Mouse (Mus musculus) CH12.LX (cell line): ENCODE results near the gene Rac1. TPM values are rescaled to one million over a fixed set of nuclear protein-coding genes. Genes with fewer than 3 reads are reported as not detected.
"Not testable (repeated sequence)": the region's sequence is repeated elsewhere in the genome, so short reads cannot be mapped to it uniquely, and the experiment has no call there.

Experiments
- DNase-seq: peaks from one replicate; pipeline ENCODE4 v3.0.0-alpha.2; 2013; ENCODE audit errors: extremely low read depth
- H3K27ac ChIP-seq: 2 replicates; pipeline ENCODE4 v1.5.1; 2012; ENCODE audit warnings: low read depth, mild to moderate bottlenecking, control low read depth, moderate library complexity; ENCODE audit not compliant: insufficient read depth
- H3K27me3 ChIP-seq: replicated peaks from 2 replicates; pipeline ENCODE3; 2012; ENCODE audit warnings: inconsistent platforms
- H3K36me3 ChIP-seq, 2 experiments: replicated peaks in 1 of 2; 2 replicates each; pipeline versions ENCODE3 to v1.6.1; 2012; ENCODE audit warnings: inconsistent platforms in 1 of 2, low read length in 1 of 2, mild to moderate bottlenecking in 1 of 2, mixed read lengths in 1 of 2, moderate library complexity in 1 of 2; ENCODE audit not compliant: control insufficient read depth in 1 of 2, insufficient read depth in 1 of 2
- H3K4me1 ChIP-seq, 2 experiments: 2 replicates each; pipeline ENCODE4 v1.6.1; 2012; ENCODE audit warnings: inconsistent platforms in 1 of 2, moderate library complexity in 1 of 2; ENCODE audit not compliant: insufficient read depth in 2 of 2, control insufficient read depth in 1 of 2
- H3K4me2 ChIP-seq: 2 replicates; pipeline ENCODE4 v1.6.1; 2012; ENCODE audit warnings: low read depth, mild to moderate bottlenecking, control low read depth; ENCODE audit not compliant: poor library complexity, insufficient read depth, severe bottlenecking
- H3K4me3 ChIP-seq, 3 experiments: fragments of 150-350 bp in 1 of 3; sonication (generic) in 1 of 3; replicated peaks in 1 of 3; 2 replicates each; pipeline versions ENCODE3 to v1.5.1; 2011 to 2012; ENCODE audit warnings: low read depth in 2 of 3, low read length in 2 of 3, mild to moderate bottlenecking in 2 of 3, moderate library complexity in 2 of 3, control low read depth in 1 of 3, improper control_type of control experiment in 1 of 3, inconsistent platforms in 1 of 3, mixed read lengths in 1 of 3; ENCODE audit not compliant: poor library complexity in 1 of 3
- H3K79me2 ChIP-seq: replicated peaks from 2 replicates; pipeline ENCODE4 v1.6.1; 2012; ENCODE audit warnings: mild to moderate bottlenecking, moderate library complexity; ENCODE audit not compliant: control insufficient read depth, poor library complexity, insufficient read depth, severe bottlenecking; ENCODE audit errors: extremely low read depth
- H3K9ac ChIP-seq: 2 replicates; pipeline ENCODE4 v1.6.1; 2012; ENCODE audit warnings: low read depth, mild to moderate bottlenecking, control low read depth, moderate library complexity; ENCODE audit not compliant: insufficient read depth
- H3K9me3 ChIP-seq: replicated peaks from 2 replicates; pipeline ENCODE3; 2012; ENCODE audit warnings: low read length, inconsistent platforms, mixed read lengths
- BHLHE40 ChIP-seq: IDR thresholded peaks from 2 replicates; pipeline ENCODE4 v1.6.1; 2011; ENCODE audit warnings: mild to moderate bottlenecking, low read depth, low read length, improper control_type of control experiment
- CHD1 ChIP-seq: IDR thresholded peaks from 2 replicates; pipeline ENCODE4 v1.6.1; 2012; ENCODE audit warnings: low read depth, low read length, improper control_type of control experiment, inconsistent platforms
- CHD2 ChIP-seq: IDR thresholded peaks from 2 replicates; pipeline ENCODE4 v1.6.1; 2011; ENCODE audit warnings: low read length, improper control_type of control experiment
- CTCF ChIP-seq, 2 experiments: IDR thresholded peaks in 1 of 2; conservative IDR thresholded peaks in 1 of 2; 2 replicates each; pipeline ENCODE4 v1.5.1; 2011 to 2012; ENCODE audit warnings: low read depth in 2 of 2, low read length in 2 of 2, improper control_type of control experiment in 1 of 2, inconsistent platforms in 1 of 2, mild to moderate bottlenecking in 1 of 2, moderate library complexity in 1 of 2
- ELF1 ChIP-seq: IDR thresholded peaks from 2 replicates; pipeline ENCODE4 v1.6.1; 2014; ENCODE audit warnings: low read depth, mild to moderate bottlenecking, inconsistent platforms, low read length, improper control_type of control experiment
- EP300 ChIP-seq: IDR thresholded peaks from 2 replicates; pipeline ENCODE4 v1.6.1; 2011; ENCODE audit warnings: low read length, improper control_type of control experiment
- ETS1 ChIP-seq: conservative IDR thresholded peaks from 2 replicates; pipeline ENCODE4 v1.6.1; 2012; ENCODE audit warnings: low read depth, mild to moderate bottlenecking, inconsistent platforms, low read length, improper control_type of control experiment, moderate library complexity
- IRF4 ChIP-seq: IDR thresholded peaks from 2 replicates; pipeline ENCODE4 v1.6.1; 2014; ENCODE audit warnings: low read depth, mild to moderate bottlenecking, inconsistent platforms, low read length, improper control_type of control experiment
- MAFK ChIP-seq: IDR thresholded peaks from 2 replicates; pipeline ENCODE4 v1.6.1; 2011; ENCODE audit warnings: low read length, improper control_type of control experiment; ENCODE audit not compliant: insufficient replicate concordance
- MYC ChIP-seq: IDR thresholded peaks from 2 replicates; pipeline ENCODE4 v1.6.1; 2011; ENCODE audit warnings: low read depth, mild to moderate bottlenecking, improper control_type of control experiment, low read length
- NRF1 ChIP-seq: IDR thresholded peaks from 2 replicates; pipeline ENCODE4 v1.6.1; 2014; ENCODE audit warnings: low read depth, mild to moderate bottlenecking, inconsistent platforms, low read length, improper control_type of control experiment, moderate library complexity
- PAX5 ChIP-seq: IDR thresholded peaks from 2 replicates; pipeline ENCODE4 v1.6.1; 2012; ENCODE audit warnings: low read length, inconsistent platforms, mixed read lengths
- POLR2A ChIP-seq: IDR thresholded peaks from 2 replicates; pipeline ENCODE4 v1.6.1; 2011; ENCODE audit warnings: low read depth, mild to moderate bottlenecking, improper control_type of control experiment, low read length
- RCOR1 ChIP-seq: conservative IDR thresholded peaks from 2 replicates; pipeline ENCODE4 v1.6.1; 2012; ENCODE audit warnings: low read depth, mild to moderate bottlenecking, inconsistent platforms, low read length, improper control_type of control experiment
- SIN3A ChIP-seq: IDR thresholded peaks from 2 replicates; pipeline ENCODE4 v1.6.1; 2012; ENCODE audit warnings: low read length, improper control_type of control experiment, inconsistent platforms
- TBP ChIP-seq: conservative IDR thresholded peaks from 2 replicates; pipeline ENCODE4 v1.6.1; 2011; ENCODE audit warnings: low read depth, low read length, improper control_type of control experiment
- UBTF ChIP-seq: IDR thresholded peaks from 2 replicates; pipeline ENCODE4 v1.6.1; 2012; ENCODE audit warnings: low read depth, mild to moderate bottlenecking, inconsistent platforms, low read length, improper control_type of control experiment, moderate library complexity
- USF1 ChIP-seq: IDR thresholded peaks from 2 replicates; pipeline ENCODE4 v1.6.1; 2014; ENCODE audit warnings: low read depth, mild to moderate bottlenecking, inconsistent platforms, low read length, improper control_type of control experiment
- dilution Hi-C: fragments of 300-500 bp; cut with MboI; formaldehyde crosslinking; loops from 2 replicates; pipeline ENCODE4 v1.14.3; 2020; ENCODE audit warnings: low sequenced_read_pairs; ENCODE audit not compliant: extremely low pct_unique_long_range_greater_than_20kb, extremely low pct_ligation_motif_present
- in situ Hi-C: fragments of 300-500 bp; cut with MboI; formaldehyde crosslinking; loops from 3 replicates; pipeline ENCODE4 v1.14.3; 2019; ENCODE audit warnings: low sequenced_read_pairs, low pct_ligation_motif_present, low pct_unique_long_range_greater_than_20kb, mixed read lengths
- polyA plus RNA-seq: library from polyadenylated mRNA; unstranded; fragments of >175 nt; gene quantifications from 2 replicates; pipeline ENCODE4 v1.2.1, GENCODE M21; 2012; ENCODE audit warnings: low read depth; ENCODE audit not compliant: insufficient read length
- total RNA-seq, 2 experiments: library from RNA; depleted of rRNA; stranded (reverse); fragments of 300-350 nt in 1 of 2; fragments of >200 nt in 1 of 2; gene quantifications; 2 replicates each; pipeline ENCODE4 v1.2.3; 2012 to 2014

Gene Rac1
- total and polyA plus RNA-seq, 3 experiments = 138 to 222 (median 199) TPM

- dilution Hi-C loops = no loop called here
- Histone ChIP-seq H3K4me1 (peaks cover 0 to 8% of the 10 kb centered on the region in 2 experiments; a peak in 1 of 4 replicates), H3K9me3 (no peaks in the 10 kb centered on the region), H3K79me2 (no peaks in the 10 kb centered on the region), H3K9ac (no peak overlapping the region), H3K4me2 (no peak overlapping the region), H3K4me3 (no peak overlapping the region), H3K36me3 (peaks cover 43 to 88% of the 10 kb centered on the region in 2 experiments), H3K27ac (no peak overlapping the region), H3K27me3 (no peaks in the 10 kb centered on the region)
- no peak for DNase-seq
- in situ Hi-C loops = loop anchor here (5.0 kb wide), 2 partner anchors 34 to 51 kb away; no protein-coding TSS in a partner anchor
- no peak for TF ChIP-seq TBP
- TF ChIP-seq POLR2A = no peak
- TF ChIP-seq PAX5 = no peak
- no peak for TF ChIP-seq SIN3A
- no peak for TF ChIP-seq UBTF
- no peak for TF ChIP-seq NRF1
- no peak for TF ChIP-seq ELF1
- no peak for TF ChIP-seq ETS1
- no peak for TF ChIP-seq USF1
- no peak for TF ChIP-seq RCOR1
- TF ChIP-seq CHD1 = no peak
- TF ChIP-seq IRF4 = no peak
- TF ChIP-seq BHLHE40 = no peak
- TF ChIP-seq CHD2 = no peak
- TF ChIP-seq EP300 = no peak
- no peak for TF ChIP-seq MAFK
- no peak for TF ChIP-seq MYC
- no peak for TF ChIP-seq CTCF (conservative IDR thresholded peaks at IDR 0.05 in 1 of 2, IDR thresholded peaks at IDR 0.05 in 1 of 2; ENCODE audit: low read depth in 2 of 2, low read length in 2 of 2)
Measured at GRCm38 (mm10) chr5:143501140-143501539, 26.7 kb downstream of the Rac1 start.

- H3K4me1 ChIP-seq, H3K4me3 ChIP-seq, H3K9me3 ChIP-seq, H3K27me3 ChIP-seq, dilution Hi-C loops, H3K27ac ChIP-seq, DNase-seq, H3K79me2 ChIP-seq, H3K4me2 ChIP-seq, H3K9ac ChIP-seq: not testable (repeated sequence)
- in situ Hi-C loops = loop anchor here (5.0 kb wide), 2 partner anchors 33 to 52 kb away; no protein-coding TSS in a partner anchor
- peaks cover 46 to 87% of the 10 kb centered on the region in 2 experiments for H3K36me3 ChIP-seq
Measured at GRCm38 (mm10) chr5:143500711-143501110, 27.1 kb downstream of the Rac1 start.
